Mouse (Mus musculus) Patski (cell line): Measurements from ENCODE around the gene Aldh16a1. TPM values are rescaled to one million over a fixed set of nuclear protein-coding genes. Genes with fewer than 3 reads are reported as not detected.
"Not testable (repeated sequence)": the region's sequence is repeated elsewhere in the genome, so short reads cannot be mapped to it uniquely, and the experiment has no call there.

Experiments used
- ATAC-seq: fragments of 100-300 bp; one replicate; pipeline ENCODE4 v1.8.0; 2021
- CTCF ChIA-PET: fragments of 350-600 bp; sonication (Branson Sonifier 250); formaldehyde crosslinking; loops from one replicate; lab custom pipeline; 2022; ENCODE audit warnings: inconsistent platforms; lab: Charles Lee
- POLR2A ChIA-PET: fragments of 350-600 bp; sonication (Branson Sonifier 250); formaldehyde crosslinking; loops from one replicate; lab custom pipeline; 2022; ENCODE audit warnings: antibody characterized with exemption, inconsistent platforms; lab: Charles Lee
- DNase-seq: peaks from one replicate; pipeline ENCODE4 v3.0.0-alpha.2; 2011; ENCODE audit warnings: low read depth, low spot score
- H3K27me3 ChIP-seq: fragments of 371-371 bp; one replicate; pipeline ENCODE4 v1.5.1; 2021
- CTCF ChIP-seq: fragments of 100-300 bp; IDR thresholded peaks from one replicate; pipeline ENCODE4 v1.5.1; 2021
- in situ Hi-C: fragments of 300-500 bp; cut with MboI; formaldehyde crosslinking; loops from 3 replicates; pipeline ENCODE4 v1.11.1; 2018; ENCODE audit warnings: low pct_unique_long_range_greater_than_20kb, mixed read lengths
- polyA plus RNA-seq: library from polyadenylated mRNA; unstranded; gene quantifications from one replicate; pipeline ENCODE4 v1.2.3, GENCODE M21; 2021

Aldh16a1 gene
- polyA plus RNA-seq, 1 experiment from 2014 or later: 48.9 TPM

- peaks cover 19% of the 10 kb centered on the region for H3K27me3 ChIP-seq
- ATAC-seq (no peak), DNase-seq (no peak)
- ChIA-PET POLR2A (no interaction called here), CTCF (interaction anchor here (1.3 to 2.7 kb wide), 3 partner anchors 21 to 38 kb away, joined by 3 to 30 read pairs (median 8); no protein-coding TSS in a partner anchor)
- no peak for TF ChIP-seq CTCF
- in situ Hi-C loops: loop anchor here (10.0 kb wide), 1 partner anchor 194 kb away; no protein-coding TSS in a partner anchor
Measured at GRCm38 (mm10) chr7:45160866-45161265, 6.5 kb upstream of the Aldh16a1 start.

GRCm38 (mm10) chr7:45160316-45160800 lies 6.0 kb upstream of the Aldh16a1 start:
- no peak for ATAC-seq
- TF ChIP-seq CTCF: no peak
- peaks cover 16% of the 10 kb centered on the region for H3K27me3 ChIP-seq
- in situ Hi-C loops: loop anchor here (10.0 kb wide), 1 partner anchor 194 kb away; no protein-coding TSS in a partner anchor
- CTCF ChIA-PET: interaction anchor here (1.0 to 2.7 kb wide), 2 partner anchors 38 kb away, joined by 4 to 30 read pairs; no protein-coding TSS in a partner anchor
- no peak for DNase-seq
- POLR2A ChIA-PET: no interaction called here

DNA sequence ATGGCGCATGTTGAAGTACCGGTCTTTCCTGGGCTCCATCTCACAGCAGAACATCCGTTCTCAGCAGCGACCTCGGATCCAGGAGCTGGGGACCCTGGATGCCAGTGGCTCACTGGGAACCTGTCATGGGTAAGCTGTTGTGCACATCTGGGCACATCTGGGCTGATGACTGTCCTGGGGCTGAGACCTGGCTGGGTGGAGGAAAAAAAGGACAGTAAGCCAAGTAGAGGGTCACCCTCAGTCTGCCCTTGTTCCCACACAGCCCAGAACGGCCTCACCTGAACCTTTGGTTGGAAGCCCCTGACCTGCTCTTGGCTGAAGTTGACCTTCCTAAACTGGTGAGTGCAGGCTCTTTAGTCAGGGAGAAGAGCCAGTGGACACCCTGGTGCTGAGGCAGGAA lies 4.6 kb upstream of the Aldh16a1 start:
- CTCF ChIA-PET: no interaction called here
- no peak for DNase-seq
- POLR2A ChIA-PET: no interaction called here
- ATAC-seq: no peak
- no peak for TF ChIP-seq CTCF
- H3K27me3 ChIP-seq: peaks cover 6% of the 10 kb centered on the region
- in situ Hi-C loops: no loop called here

GRCm38 (mm10) chr7:45157459-45157858 lies 3.1 kb upstream of the Aldh16a1 start:
- CTCF ChIA-PET: interaction anchor here (1.3 kb wide), 1 partner anchor 41 kb away, joined by 4 read pairs; no protein-coding TSS in a partner anchor
- TF ChIP-seq CTCF: no peak
- ATAC-seq: no peak
- POLR2A ChIA-PET: no interaction called here
- in situ Hi-C loops: no loop called here
- DNase-seq: no peak
- no peaks in the 10 kb centered on the region for H3K27me3 ChIP-seq

DNA sequence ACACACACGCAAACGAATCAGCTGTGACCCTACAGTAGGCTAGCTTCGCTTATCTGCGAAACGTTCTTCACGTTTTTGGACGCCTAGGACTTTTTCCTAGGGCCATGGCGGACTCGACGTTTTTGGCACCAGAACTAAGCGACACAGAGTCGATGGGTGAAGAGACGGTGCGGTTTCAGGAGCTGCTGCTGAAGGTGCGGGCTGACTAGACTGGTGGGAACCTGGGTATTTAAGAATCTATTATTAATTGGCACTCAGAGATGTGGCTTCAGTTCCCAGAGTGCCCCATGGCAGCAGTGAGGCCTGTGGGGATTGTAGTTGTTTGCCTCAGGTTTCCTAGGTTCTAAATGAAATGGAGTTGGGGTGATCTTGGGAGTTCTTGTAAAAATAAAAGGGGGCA lies 1.8 kb upstream of the Aldh16a1 start:
- POLR2A ChIA-PET: no interaction called here
- in situ Hi-C loops: no loop called here
- H3K27me3 ChIP-seq: no peaks in the 10 kb centered on the region
- CTCF ChIA-PET: no interaction called here
- ATAC-seq (no peak), DNase-seq (no peak)
- TF ChIP-seq CTCF: no peak

DNA sequence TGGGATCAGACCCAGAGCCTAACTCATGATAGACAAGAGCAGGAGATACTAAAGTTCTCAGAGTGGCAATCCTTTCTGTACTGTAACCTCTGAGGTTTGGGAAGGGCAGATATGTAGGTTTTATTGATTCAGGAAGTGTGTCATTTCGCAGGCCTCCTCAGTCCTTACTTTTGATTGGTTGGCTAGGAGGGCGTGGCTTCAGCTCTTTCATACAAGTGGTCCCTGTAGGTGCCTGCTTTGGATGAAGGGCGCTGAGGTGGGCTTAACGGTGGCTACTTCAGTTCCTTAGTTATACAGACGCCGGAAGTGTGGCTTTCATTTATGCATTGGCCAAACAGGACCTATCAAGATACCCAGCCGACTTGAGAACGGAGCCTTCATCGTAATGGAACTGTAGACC lies 1.2 kb upstream of the Aldh16a1 start:
- TF ChIP-seq CTCF: no peak
- in situ Hi-C loops: no loop called here
- CTCF ChIA-PET: interaction anchor here (0.6 to 1.6 kb wide), 3 partner anchors 7 to 145 kb away, joined by 3 to 5 read pairs (median 3); partner anchors contain the start of gene Slc17a7
- ATAC-seq (no peak), DNase-seq (no peak)
- POLR2A ChIA-PET: interaction anchor here (0.6 kb wide), 1 partner anchor 49 kb away, joined by 3 read pairs; the partner anchor contains the start of gene Ccdc155
- H3K27me3 ChIP-seq: no peaks in the 10 kb centered on the region

GRCm38 (mm10) chr7:45154993-45155514 lies 670 bp upstream of the Aldh16a1 start:
- ATAC-seq: no peak
- CTCF ChIA-PET: interaction anchor here (0.6 to 2.7 kb wide), 5 partner anchors 8 to 146 kb away, joined by 3 to 10 read pairs (median 3); partner anchors contain the start of genes Flt3l, Gm45713 and Slc17a7
- no peaks in the 10 kb centered on the region for H3K27me3 ChIP-seq
- DNase-seq: no peak
- no peak for TF ChIP-seq CTCF
- in situ Hi-C loops: no loop called here
- POLR2A ChIA-PET: interaction anchor here (0.6 to 0.7 kb wide), 2 partner anchors 11 to 50 kb away, joined by 3 read pairs; partner anchors contain the start of gene Ccdc155

- no peak for DNase-seq
- CTCF ChIA-PET: interaction anchor here (2.7 kb wide), 1 partner anchor 16 kb away, joined by 10 read pairs; the partner anchor contains the start of genes Flt3l and Gm45713
- in situ Hi-C loops: no loop called here
- POLR2A ChIA-PET: no interaction called here
- no peak for TF ChIP-seq CTCF
- no peak for ATAC-seq
- no peaks in the 10 kb centered on the region for H3K27me3 ChIP-seq
Measured at GRCm38 (mm10) chr7:45153586-45153985, 798 bp downstream of the Aldh16a1 start.

GRCm38 (mm10) chr7:45153052-45153451 lies 1.3 kb downstream of the Aldh16a1 start:
- DNase-seq, ATAC-seq, POLR2A ChIA-PET, H3K27me3 ChIP-seq, in situ Hi-C loops: not testable (repeated sequence)
- CTCF ChIA-PET: interaction anchor here (2.7 kb wide), 1 partner anchor 16 kb away, joined by 10 read pairs; the partner anchor contains the start of genes Flt3l and Gm45713

- ATAC-seq (no peak), DNase-seq (no peak)
- POLR2A ChIA-PET: no interaction called here
- in situ Hi-C loops: no loop called here
- CTCF ChIA-PET: interaction anchor here (1.1 kb wide), 1 partner anchor 13 kb away, joined by 4 read pairs; no protein-coding TSS in a partner anchor
- no peaks in the 10 kb centered on the region for H3K27me3 ChIP-seq
- no peak for TF ChIP-seq CTCF
Measured at GRCm38 (mm10) chr7:45151303-45151702, 3.1 kb downstream of the Aldh16a1 start.

GRCm38 (mm10) chr7:45150321-45150720 lies 4.1 kb downstream of the Aldh16a1 start:
- ChIA-PET POLR2A (interaction anchor here (0.7 to 1.1 kb wide), 2 partner anchors 23 to 203 kb away, joined by 4 read pairs; no protein-coding TSS in a partner anchor), CTCF (no interaction called here)
- in situ Hi-C loops: no loop called here
- DNase-seq (no peak), ATAC-seq (no peak)
- no peaks in the 10 kb centered on the region for H3K27me3 ChIP-seq
- no peak for TF ChIP-seq CTCF
